Mouse (Mus musculus) R1 (cell line): Measurements from ENCODE around the gene Spata19.
A peak's percentile ranks its signal among the peaks of the same experiment; 100 is the strongest.

Source experiments
- DNase-seq: peaks from one replicate; pipeline ENCODE4 v3.0.0-alpha.2; 2018; ENCODE audit warnings: low read depth, low spot score

Spata19 gene

GRCm38 (mm10) chr9:27396500-27396899 is at the start of gene Spata19:
TSS of gene Spata19 (plus strand) at chr9:27396800.
- DNase-seq: no peak

DNA sequence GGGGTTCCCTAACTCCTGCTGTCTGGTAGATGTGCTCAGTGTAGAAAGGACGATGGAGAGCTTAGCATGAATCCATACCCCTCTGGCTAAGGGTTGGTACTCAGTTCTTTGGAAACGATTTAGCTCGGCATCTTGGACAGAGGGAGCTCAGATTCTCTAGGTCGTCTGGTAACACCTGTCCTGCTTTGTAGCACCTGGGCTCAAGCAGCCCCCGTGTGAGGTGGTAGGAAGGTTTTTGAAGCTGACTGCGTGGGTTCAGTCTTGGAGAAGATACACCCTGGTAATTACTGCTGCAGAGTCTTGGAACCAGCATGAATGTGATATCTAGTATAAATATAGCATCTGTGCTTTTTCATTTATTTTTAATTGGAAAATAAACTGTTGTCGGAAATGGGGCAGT is 43.5 kb upstream of the Spata19 start:
- no peak for DNase-seq

GRCm38 (mm10) chr9:27357893-27358292 is 38.7 kb upstream of the Spata19 start:
- DNase-seq: no peak

DNA sequence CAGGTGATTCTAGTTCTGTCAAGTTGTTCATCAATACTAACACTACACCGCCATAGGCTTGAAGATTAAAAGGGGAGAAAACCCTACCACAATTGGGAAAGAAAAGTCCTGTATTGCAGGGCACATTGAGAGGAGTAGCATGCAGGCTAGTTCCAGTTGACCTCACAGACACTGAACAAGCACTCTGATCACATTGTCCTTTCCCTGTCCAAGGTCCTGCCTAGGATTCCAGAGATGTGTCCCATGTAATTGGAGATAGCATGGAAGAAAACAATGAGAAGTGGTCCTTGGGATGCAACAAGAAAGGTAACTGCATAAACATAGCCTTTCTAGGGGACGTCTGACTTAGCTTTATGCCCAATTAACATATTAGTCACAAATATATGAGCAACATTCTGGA is 29.4 kb upstream of the Spata19 start:
- DNase-seq: peak; percentile 48

- no peak for DNase-seq
Measured at GRCm38 (mm10) chr9:27369108-27369507, 27.5 kb upstream of the Spata19 start.

DNA sequence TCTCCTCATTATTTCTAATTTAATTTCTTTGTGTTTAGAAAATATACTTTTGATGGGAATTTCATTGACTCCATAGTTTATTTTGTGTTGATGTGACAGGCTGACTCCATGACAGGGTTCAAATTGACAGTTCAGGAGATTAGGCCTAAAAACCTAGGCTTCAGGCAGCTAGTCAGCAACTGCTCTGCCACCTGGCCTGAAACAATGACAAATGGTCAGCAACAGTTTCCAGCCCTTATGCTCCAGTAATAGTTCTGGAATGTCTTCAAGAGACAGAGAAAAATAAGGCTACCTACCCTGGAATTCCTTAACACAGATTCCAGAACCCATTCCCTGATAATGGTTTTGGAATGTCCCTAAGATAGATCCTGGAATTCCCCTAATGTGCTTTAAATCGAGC is 20.9 kb upstream of the Spata19 start:
- DNase-seq: no peak

DNA sequence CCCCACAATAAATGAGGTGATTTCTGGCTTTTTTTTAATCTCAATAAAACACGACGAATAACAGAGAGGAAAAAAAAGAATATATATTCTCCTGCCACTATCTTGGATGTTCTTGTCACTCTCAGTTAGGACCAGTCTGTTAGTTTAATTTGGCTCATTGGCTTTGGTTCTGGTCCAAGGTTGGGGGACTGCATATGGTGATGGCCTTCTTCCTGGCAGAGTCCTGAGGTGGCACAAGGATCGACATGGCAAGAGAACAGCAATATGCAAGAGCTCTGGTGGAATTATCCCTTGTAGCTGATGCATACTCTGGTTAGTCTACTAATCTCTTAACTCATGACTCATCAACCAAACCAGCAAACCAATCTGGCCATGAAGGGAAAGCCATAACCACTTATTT is 9.6 kb upstream of the Spata19 start:
- no peak for DNase-seq

- no peak for DNase-seq
Measured at GRCm38 (mm10) chr9:27401169-27401568, 4.6 kb downstream of the Spata19 start.

DNA sequence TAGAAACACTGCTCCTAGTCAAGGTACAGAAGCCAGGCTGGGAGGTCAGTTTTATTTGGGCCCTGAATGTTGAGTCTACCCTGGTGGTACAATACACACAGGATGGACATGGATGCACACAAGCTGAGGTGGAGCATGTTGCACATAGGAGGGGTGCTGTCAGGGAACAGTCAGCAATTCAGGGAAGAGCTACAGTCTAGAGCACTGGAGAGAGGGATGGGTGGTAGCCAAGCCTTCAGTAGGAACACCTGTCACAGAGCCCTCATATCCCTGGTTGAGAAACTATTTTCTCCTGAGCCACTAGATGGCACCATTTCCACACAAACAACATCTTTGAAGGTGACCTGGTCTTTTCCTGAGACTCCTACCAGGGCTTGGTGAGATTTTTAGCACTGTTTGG is 13.1 kb downstream of the Spata19 start:
- DNase-seq: peak; percentile 68

- peak; percentile 71 for DNase-seq
Measured at GRCm38 (mm10) chr9:27414058-27414460, 17.5 kb downstream of the Spata19 start.

DNA sequence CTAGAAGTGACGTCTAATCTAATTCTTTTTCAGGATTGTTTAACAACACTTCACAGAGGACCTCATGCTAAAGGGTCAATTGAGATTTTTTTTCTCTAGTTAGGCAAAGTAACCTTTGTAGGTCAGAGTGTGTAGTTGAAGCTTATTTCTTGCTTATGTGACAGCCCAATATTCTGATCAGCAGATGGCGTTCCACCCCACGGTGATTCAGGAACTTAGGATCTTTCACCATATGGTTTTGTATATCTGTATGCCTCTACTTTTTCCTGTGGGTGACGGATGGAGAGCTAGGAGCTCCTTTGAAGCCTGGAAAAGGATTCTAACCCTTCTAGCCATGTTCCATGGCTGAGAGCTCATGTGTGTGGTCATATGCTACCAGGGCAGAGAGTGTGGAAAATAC is 27.9 kb downstream of the Spata19 start:
- no peak for DNase-seq

GRCm38 (mm10) chr9:27428552-27428951 is 32.0 kb downstream of the Spata19 start:
- no peak for DNase-seq

GRCm38 (mm10) chr9:27433301-27433700 is 36.7 kb downstream of the Spata19 start:
- DNase-seq: no peak

DNA sequence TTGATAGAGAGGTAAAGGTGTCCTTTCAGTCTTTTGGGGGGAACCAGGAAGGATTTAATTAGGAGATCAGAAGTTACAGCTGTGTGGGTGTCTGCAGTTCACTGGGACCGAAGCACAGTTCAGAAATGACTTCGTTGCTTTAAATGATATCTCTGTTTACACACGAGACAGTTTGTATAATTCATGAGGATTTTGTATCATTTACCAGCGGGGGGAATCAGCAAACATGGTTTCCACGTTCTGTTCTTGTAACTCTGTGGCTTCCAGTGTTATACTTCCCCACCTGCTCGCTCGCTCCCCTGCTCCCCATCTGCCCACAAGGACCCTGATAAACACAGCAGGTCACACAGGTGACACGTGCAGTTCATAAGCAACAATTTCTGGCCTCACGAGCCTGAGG is 39.3 kb downstream of the Spata19 start:
- no peak for DNase-seq

GRCm38 (mm10) chr9:27437391-27438061 is 40.9 kb downstream of the Spata19 start:
- DNase-seq: no peak

GRCm38 (mm10) chr9:27449780-27450422 is 53.3 kb downstream of the Spata19 start:
- DNase-seq: no peak
